Mouse (Mus musculus) olfactory bulb, adult 2 months (tissue): ENCODE measurements around the gene Zbtb12.

ENCODE experiments used
- CTCF ChIP-seq: fragments of 200-500 bp; IDR thresholded peaks from 2 replicates; pipeline ENCODE4 v1.5.1; 2012; ENCODE audit warnings: low read depth, mild to moderate bottlenecking, low read length, moderate library complexity; ENCODE audit not compliant: insufficient read depth
- POLR2A ChIP-seq: fragments of 200-500 bp; IDR thresholded peaks from 2 replicates; pipeline ENCODE4 v1.6.1; 2012; ENCODE audit warnings: mild to moderate bottlenecking, low read depth, low read length, moderate library complexity; ENCODE audit not compliant: insufficient read depth

GRCm38 (mm10) chr17:34899890-34900243 lies 20.6 kb downstream of the Zbtb12 start:
- TF ChIP-seq CTCF (no peak), POLR2A (no peak)
